Mouse (Mus musculus) fibroblast of lung, adult 2 months (primary cell): ENCODE data around the gene Anks1b.

Experiments
- DNase-seq: peaks from one replicate; pipeline ENCODE4 v3.0.0-alpha.2; 2011; ENCODE audit warnings: low read depth

The Anks1b gene

DNA sequence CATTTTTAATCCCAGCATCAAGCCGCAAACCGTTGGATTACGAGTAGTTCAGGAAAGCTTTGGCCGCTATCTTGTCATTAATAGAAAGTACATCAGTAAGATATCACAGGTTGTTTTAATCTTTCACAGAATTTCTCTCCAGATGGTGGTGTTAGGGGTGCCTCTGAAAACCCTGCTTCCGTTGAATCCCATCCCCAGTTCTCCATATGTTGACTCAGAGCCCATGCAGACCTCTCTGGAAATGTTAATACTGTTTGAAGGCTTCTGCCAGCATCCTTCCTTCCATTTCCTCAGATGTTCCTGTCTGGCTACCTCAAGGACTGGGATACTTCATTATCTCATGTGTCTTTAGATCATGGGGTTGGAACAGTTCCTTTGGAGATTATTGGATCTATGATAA is 940.0 kb downstream of the Anks1b start:
- DNase-seq: no peak

DNA sequence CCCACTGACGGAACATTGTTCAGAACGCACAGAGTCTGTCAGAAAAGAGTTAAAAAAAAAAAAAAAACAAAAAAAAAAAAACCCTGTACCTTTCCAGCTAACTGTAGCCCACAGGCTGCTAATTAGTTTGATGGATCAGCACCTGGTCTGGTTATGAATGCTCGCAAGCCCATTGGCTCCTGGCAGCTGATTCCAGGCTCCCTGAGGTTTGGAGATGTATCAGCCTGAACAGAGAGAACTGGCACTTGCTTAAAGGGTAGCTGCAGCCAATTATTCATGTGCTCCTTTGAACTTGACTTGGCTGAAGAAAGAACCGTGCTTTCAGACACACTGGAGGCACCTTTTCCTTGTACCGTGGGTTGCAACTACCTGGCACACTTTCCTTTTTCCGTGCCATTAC is 941.1 kb downstream of the Anks1b start:
- no peak for DNase-seq

DNA sequence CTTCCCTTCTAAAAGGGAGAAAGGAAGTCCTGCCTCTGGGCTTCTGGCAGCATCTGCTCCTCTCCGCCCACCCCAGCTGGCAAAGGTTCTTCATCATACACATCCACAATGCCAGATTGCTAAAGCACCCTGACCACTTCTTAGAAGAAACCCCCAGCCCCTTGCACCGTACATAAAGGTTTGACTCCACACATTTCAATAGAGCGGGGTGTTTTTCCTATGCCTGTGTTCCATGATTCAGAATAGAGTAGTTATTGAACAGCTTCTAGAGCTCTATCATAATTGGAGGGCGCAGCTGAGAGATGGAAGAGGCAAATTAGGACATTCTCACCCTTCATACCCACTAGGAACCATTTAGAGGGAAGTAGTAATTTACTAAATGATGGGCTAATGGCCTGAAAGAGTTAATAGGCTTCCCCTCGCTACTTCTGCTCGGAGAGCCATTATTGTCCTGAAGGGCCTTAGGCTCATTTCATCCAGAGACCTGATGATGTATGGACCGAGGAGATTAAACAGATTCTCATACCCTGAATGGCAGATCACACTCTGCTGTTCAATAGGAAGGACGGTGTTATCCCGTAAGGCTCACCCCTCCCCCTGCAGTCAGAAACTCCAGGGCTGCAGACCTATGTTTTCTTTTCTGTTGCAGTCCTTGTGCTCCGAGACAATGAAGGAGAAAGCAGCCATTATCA is 945.1 kb downstream of the Anks1b start:
- no peak for DNase-seq

DNA sequence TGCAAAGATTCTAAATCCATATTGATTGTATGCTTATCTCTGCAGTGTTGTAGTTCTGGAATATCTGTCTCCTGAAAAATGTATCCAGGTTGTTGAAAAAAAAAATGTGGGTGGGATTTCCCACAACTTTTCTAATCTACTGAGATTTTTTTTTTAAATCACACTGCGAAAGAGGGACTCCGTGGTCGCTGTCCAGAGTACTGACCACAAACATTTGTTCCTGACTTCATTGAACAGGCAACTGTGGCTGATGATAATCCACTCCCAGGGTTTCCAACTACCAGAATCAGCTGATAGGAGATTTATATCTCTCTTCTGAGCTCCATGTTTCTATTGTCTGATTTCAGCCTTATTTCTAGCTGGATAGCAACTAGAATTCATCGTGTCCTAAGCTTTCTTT is 950.1 kb downstream of the Anks1b start:
- DNase-seq: no peak

DNA sequence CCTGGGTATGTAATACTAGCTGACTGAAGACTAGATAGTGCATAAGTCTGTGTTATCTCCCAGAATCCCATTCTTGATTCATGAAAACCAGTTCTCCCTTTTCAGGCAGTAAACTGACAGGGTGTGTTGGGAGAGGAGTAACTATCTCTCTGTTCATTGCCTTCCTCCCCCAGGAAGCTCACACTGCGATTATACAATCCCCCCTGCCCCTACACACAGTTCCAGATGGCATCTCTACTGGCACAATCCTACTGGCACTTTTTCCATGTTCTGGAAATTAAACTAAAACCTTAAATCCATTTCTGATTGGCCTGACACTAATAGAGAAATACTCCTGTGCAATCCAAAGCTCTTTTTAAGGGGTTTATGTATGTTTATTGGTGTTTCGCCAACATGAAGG is 951.4 kb downstream of the Anks1b start:
- no peak for DNase-seq

DNA sequence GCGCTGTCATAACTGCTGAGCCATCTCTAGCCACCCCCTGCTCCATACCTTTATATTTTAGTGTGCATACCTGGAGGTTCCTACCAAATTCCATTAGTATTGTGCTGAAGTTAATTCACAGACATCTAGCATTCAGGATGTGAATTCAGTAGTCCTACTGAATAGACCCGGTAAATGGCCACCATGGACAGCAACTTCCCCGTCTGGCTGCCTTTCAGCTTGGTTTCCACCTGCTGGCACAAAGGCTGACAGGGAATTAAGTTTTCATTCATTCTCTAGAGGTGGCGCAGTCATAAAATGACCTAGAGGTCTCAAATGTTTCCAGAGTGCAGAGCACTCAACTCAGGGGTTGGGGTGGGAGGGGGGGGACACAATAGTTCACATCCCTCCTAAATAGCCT is 953.6 kb downstream of the Anks1b start:
- no peak for DNase-seq

DNA sequence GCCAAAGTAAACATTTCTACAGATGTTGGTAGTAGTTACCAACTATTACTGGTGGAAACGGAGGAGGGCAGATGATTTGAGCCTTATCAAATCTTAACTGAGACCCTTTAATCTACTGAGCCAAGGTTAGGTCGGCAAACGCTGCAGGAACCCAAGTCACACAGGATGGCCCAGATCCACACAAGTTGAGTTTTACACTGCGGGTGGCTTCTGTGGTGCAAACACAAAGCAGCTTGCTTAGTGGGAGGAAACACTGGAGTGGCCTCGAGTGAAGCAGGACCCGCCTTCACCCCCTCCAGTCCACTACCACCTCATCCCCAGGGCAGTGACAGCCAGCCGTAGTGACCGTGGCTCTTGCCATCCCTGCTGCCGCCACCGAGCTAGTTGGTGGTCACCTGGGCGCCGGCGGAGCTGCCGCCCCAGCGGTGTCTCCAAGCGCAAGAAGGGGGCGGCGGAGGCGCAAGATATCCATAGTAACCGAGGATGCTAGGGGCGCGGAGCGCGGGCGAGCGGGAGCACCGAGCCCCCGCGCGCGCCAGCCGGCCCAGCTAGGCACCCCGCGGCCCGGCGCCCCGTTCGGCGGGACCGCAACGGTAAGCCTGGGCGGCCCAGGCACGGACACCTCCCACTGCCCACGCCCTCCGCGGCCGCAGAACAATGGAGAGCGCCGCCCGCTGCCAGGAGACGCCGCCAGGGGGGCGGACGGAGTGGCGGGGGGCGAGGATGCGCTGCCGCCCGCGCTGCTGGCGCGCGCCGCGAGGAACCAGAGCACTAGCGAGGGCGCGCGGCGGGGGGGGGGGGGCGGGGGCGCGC is 955.5 kb downstream of the Anks1b start:
- DNase-seq: no peak

DNA sequence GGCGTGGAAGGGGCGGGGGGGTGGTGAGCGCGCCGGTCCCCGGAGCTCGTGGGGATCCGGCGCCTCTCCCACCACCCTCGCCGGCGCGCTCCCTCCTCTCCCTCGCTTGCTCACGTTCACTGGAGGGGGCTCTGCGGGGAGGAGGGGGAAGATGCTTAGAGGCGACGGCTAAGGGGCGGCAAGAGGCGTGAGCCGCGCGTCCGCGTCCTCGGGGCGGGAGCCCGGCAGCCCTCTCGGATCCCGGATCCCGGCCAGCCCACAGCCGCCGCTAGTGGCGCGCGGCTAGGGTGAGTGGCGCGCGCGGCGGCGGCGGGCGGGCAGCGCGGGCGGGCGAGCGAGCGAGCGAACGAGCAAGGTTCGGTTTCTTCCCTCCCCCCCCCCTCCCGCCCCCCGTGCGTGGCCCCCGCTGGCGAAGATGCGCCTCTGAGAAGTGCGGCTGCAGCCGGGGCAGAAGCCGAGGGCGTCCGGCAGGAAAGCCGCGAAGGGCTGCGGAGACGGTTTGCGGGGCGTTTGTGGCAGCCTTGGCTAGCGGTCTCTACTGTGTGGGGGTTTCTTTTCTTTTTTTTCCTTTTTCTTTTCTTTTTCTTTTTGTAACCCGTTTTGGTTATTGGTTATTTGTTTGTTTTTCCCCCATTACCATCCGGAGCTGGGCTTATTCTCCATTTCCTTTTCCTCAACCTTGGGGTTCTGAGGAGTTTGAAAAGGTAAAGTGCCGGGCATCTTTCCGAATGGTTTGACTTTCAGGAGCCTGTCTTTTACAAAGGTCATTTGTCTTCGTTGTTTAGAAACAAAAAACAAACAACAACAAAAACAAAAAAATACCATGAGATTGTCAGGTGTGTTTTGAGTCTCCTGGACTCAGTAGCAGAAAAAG is 956.3 kb downstream of the Anks1b start:
- no peak for DNase-seq

DNA sequence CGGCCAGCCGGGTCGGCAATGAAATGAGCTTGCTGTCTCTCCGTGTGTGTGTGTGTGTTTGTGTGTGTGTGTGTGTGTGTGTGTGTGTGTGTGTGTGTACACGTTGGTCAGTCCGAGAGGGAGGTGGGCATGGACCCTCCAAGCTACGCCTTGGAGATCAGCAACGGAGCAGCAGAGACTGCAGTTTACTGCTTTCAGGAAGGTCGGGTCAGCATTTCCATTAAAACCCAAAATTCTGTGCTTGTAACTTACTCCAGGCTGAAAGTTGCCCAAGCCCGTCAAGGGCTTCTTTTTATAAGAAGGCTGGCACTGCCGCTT is 956.9 kb downstream of the Anks1b start:
- DNase-seq: no peak

DNA sequence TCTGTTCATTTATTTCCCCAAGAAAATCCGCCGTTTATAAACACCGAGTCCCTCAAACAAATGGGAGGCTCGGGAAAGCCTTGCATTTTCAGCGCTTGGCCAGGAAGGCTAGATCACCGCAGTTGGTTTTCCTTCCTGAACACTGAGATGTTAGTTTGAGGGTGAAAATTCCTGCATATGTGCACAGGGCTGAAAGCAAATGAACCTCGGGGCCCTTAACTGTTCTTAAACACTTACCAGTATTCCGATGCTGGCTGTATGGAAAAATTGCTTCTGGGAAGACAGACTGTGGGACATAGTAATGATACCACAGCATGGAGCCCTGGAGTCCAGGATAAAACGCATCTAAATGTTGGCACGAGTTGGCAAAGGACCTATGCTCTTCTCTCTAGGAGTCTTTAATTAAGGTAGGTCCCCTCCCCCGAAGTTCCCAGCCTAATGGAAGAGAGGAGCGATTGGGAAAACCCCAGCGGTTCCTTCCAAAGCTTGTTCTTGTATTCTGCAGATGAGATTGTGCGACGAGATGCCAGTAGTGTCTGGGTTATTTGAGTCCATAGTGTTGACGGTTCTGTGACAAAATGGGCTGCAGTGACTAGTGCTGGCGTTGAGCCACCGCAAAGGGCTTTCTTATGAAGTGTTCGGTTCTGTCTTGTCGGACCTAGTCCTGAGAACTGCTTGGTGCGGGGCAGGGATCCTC is 957.4 kb downstream of the Anks1b start:
- DNase-seq: no peak

DNA sequence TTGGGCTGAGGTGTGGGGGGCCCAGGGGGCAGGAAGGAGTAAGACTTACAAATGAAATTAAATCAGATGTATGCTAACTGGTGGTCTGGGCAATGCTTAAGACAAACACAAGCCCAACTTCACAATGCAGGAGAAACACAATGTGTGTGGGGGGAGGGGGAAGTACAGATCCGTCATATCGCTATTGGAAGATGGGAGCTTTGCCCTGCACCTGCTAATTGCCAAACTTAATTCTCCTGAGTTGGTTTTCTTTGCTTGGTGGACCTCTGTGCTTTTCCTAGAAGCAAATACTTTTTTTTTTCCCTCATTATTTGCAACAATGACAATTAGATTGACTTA is 957.9 kb downstream of the Anks1b start:
- no peak for DNase-seq

DNA sequence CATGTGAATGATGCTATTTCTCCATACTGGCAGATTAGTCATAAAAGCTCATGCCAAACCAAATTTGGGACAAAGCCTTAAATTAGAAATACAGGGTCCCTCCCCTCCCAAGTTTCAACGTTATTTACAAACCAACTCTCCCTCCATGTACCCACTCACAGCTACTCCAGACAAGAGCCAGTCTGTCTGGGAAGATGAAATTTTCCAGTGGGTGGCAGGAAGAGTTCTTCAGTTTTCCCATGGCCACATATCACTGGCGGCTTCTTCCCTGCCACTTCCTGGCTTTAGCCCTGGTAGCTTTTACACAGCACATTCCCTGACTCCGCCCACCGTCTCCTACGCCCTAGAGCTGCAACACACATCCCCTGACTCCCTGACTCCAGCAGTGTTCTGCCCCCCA is 961.0 kb downstream of the Anks1b start:
- DNase-seq: no peak

DNA sequence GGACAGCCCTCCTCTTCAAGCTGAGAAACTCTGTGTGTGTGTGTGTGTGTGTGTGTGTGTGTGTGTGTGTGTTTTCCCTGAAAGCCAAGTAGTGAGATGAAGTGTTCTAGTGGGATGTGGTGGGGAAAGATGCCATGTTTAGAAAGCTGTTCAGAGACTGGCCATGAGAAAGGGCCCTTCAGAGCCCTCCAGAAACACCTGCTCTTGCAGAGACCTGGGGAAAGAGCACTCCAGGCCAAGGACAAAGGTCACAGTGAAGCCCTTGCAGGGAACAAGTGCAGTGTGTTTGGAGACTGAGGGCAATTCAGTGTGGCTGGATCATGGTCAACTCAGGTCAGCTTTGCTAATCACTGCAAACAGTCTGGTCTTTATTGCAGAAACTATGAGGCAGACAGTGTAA is 961.9 kb downstream of the Anks1b start:
- no peak for DNase-seq

DNA sequence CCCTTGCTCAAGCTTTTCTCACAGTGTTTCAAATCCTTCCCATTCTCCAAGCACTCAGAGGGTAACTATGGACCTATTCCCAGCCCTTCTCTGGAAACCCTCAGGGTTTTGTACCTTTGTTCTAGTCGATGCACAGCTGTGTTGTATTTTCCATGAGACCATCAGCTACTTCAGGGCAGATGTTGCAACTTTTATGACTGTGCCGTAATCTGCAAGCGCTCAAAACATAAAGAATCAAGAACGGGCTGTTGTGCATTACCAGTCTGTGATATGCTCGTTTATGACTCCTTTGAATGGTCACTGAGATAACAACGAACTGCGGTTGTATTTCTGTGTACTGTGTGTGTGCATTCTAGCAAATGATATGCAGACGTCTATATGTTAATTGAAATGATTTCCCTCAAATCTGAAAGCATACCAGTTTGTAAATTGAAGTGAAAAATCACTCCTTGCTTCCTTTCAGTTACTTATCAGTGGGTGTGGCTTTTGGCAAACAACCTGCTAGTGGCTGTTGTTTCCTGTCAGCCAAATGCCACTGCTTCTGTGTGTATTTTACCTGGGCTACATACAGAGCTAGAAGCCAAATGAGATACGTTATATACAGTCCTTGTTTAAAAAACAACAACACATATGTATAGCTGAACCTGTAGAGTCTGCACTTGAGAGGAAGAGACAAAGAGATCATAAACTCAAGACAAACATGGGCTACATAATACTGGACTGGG is 966.5 kb downstream of the Anks1b start:
- no peak for DNase-seq

DNA sequence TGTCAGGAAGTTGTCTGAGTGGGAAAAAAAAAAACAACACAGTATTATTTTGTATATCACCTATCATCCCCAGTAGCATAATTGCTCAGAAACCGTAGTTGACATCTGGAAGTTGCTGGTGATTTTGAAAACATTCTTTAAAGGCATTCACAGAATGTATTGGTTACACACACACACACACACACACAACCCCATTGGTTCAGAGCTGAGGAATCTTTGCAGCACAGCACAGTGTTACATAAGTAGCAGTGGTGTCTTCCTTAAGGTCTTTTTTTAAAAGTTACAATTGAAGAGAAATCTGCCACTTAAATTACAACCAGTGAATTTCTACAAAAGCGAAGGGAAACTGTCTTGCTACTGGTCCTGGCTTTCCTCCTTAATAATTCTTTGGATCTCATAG is 969.1 kb downstream of the Anks1b start:
- DNase-seq: no peak

DNA sequence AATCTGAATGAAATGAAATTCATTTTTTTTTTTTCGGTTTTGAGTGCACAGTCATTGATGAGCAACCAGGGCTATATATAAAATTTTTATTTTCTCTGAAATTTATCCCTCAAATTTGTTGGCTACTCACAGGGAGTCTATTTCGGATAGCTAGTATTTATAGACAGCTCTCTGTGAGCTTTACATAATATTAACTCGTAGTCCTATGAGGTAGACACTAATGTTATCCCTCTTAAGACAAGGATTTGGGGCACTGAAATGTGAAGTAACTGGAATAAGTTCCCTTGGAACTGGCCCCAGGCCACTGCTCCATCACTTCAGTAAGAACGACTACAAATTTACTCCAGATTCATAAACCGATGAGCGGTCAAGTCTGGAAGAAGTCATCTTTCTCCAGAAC is 977.8 kb downstream of the Anks1b start:
- no peak for DNase-seq

DNA sequence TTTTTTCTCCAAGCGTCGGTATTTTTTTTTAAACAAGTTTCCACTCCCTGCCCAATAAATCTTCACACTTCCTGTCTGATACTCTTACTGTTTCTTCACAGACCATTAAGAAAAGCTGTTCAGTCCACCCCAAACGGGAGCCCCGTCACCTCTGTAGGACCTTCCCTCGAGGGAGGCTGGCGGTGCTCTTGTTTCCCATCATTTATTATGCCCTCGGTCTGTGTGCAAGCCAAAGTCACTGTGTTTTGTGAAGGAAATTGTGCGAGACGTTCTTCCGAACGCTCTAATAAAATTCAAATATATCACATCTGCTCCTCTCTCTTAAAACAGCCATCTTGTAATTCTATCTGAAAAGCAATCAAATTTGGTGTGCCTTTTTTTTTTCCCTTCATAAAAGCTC is 978.7 kb downstream of the Anks1b start:
- no peak for DNase-seq

DNA sequence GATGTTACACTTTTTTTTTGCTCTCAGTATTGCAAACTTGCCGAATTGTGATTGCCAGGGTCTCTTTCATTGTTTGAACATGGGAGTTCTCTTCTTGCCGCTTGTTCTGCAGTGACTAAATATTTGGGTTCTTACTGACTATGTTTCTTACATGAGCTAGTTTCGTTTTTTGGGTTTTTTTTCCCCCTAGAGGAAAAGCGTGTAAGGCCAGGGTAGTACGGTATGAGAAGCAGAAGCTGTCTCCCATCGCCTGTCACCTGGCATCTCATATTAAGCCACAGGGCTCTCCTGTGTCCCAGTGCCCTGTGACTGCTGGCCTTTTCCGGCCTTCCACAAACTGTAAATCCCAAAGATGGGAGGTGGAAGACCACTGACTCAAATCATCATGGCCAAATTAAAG is 979.1 kb downstream of the Anks1b start:
- DNase-seq: no peak

DNA sequence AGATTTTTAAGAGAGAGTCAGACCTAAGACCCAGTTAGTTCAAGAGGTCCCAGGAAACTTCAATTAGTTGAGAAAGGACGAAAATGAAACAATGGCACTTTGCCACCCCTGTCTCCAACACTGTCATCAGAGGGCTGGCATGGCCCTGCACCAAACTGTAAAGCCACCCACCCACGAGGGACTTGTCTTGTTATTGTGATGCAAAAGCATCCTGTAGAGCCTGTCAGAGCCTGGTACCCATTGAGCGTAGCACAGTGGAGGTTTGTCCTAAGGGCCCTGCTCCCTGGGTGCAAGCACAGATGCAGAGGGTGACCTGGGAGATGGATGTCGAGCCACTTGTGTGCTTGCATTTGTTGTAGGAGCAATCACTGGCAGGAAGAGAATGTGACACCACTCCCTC is 983.4 kb downstream of the Anks1b start:
- DNase-seq: no peak

DNA sequence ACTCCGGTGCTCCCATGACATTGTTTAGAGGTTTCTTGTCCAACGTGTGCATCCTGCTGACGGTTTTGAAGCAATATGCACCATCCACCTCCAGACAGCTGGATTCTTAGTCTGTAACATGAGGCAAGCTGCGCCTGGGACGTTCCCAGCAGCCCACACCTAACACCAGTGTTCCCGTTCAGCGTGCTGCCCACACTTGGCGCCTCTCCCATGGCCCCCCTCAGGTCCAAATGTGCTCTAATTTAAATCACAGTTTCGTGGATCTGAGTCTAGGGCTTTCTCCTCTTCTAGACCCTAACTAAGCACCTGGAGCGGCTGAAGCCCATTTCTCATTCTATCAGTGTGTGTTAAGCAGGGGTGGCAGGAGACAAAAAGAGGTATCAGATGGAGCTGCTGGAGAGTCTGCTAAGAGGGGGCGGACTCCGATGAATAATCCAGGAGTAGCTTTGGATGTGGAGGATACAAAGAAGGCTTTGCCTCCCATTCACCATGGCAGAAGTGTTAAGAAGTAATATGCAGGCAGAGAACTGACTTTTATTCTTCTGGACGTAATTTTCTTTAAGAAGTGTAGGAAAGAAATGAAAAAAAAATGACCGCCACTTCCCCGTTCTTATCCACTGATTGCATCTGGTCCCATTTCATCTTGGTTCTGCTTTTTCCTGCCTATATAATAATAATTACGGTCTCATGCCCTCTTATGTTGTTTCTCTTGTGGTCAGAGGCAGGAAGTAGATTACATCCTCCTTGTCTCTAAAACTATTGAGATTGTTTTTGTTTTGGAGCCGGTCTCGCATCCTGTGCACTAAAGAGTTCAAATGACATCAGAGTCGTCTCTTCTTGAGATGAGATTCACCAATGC is 986.6 kb downstream of the Anks1b start:
- no peak for DNase-seq
